In genomic region chr6:134890436-134890835, GRCm38 (mm10) we compare ENCODE assay signal across 23 mouse cellular contexts. TPM values are rescaled to one million over a fixed set of nuclear protein-coding genes. Genes with fewer than 3 reads are reported as not detected.
A peak's percentile ranks its signal among the peaks of the same experiment; 100 is the strongest.
DNase-seq lines count a peak whose midpoint lies in the region; ATAC-seq and TF ChIP-seq lines count a peak whose summit lies in the region.
"Had no signal": no experiment of that assay in that cellular context is flagged by ENCODE, and none has a peak within 500 bp of the region (broad histone marks: within the 10 kb centered on the region; RNA-seq: fewer than 3 reads in every experiment).

No protein-coding gene starts in this region.

- no peaks in the 10 kb centered on the region for H3K36me3 ChIP-seq in heart, adult 2 months (ENCODE audit: control insufficient read depth, insufficient read depth, low read length)
- no peaks in the 10 kb centered on the region for H3K36me3 ChIP-seq in midbrain, embryonic 11.5 days (ENCODE audit: control insufficient read depth, insufficient read depth, low read length)
- H3K36me3 ChIP-seq in midbrain, embryonic 15.5 days (replicated peaks) = no peaks in the 10 kb centered on the region
- H3K36me3 ChIP-seq: embryonic facial prominence, embryonic 15.5 days had no signal

- peak; percentile 17 for DNase-seq in cerebellum, adult 9-10 months
- no peak for DNase-seq in cerebellum, postnatal 10 days
- peak; percentile 74 for DNase-seq in heart, adult 11 months
- DNase-seq in heart, adult 2 months = no peak
- DNase-seq in midbrain, embryonic 11.5 days (ENCODE audit: low spot score, missing footprints) = peak; percentile 67
- DNase-seq: adrenal gland, adult 2 months; adrenal gland, postnatal 10 days; adrenal gland, postnatal 25 days; B cell, adult 2 months; cerebellum, adult 11 months; cerebellum, adult 18-20 months; cerebellum, adult 8-10 months; cerebellum, postnatal 14 days; cerebellum, postnatal 36 days; embryo, embryonic 11 days had no signal

- no peak for ATAC-seq in midbrain, embryonic 11.5 days (ENCODE audit: low FRiP score)
- ATAC-seq in midbrain, embryonic 15.5 days (replicated peaks) = no peak
- ATAC-seq: CD4-positive, CD25-positive, alpha-beta regulatory T cell, adult 4 months; forebrain, embryonic 14.5 days; forebrain, embryonic 16.5 days had no signal

- 83% methylated on average over 7 of the region's 7 CpGs for WGBS in heart, adult 2 months
- WGBS in midbrain, embryonic 11.5 days = 82% methylated on average over 7 of the region's 7 CpGs
- WGBS in midbrain, embryonic 15.5 days = 89% methylated on average over 7 of the region's 7 CpGs

- H3K79me2 ChIP-seq in heart, adult 2 months (replicated peaks; ENCODE audit: control insufficient read depth, insufficient read depth, low read length) = no peaks in the 10 kb centered on the region

- intact Hi-C loops in heart, adult 2 months (cut with DNase I) = no loop called here

- H3K27me3 ChIP-seq in heart, adult 2 months (ENCODE audit: control insufficient read depth, insufficient read depth, low read length) = no peaks in the 10 kb centered on the region
- no peaks in the 10 kb centered on the region for H3K27me3 ChIP-seq in midbrain, embryonic 11.5 days (ENCODE audit: control insufficient read depth, insufficient read depth, low read length)
- H3K27me3 ChIP-seq in midbrain, embryonic 15.5 days (replicated peaks) = no peaks in the 10 kb centered on the region
- H3K27me3 ChIP-seq: CH12.LX; embryonic facial prominence, embryonic 13.5 days; embryonic facial prominence, embryonic 15.5 days had no signal

- no peak overlapping the region for H3K9ac ChIP-seq in heart, adult 2 months (ENCODE audit: low read depth, low read length)
- no peak overlapping the region for H3K9ac ChIP-seq in midbrain, embryonic 11.5 days (ENCODE audit: low read length)
- no peak overlapping the region for H3K9ac ChIP-seq in midbrain, embryonic 15.5 days
- H3K9ac ChIP-seq: embryonic facial prominence, embryonic 13.5 days; embryonic facial prominence, embryonic 15.5 days had no signal

- TF ChIP-seq CTCF in heart, adult 2 months (IDR thresholded peaks at IDR 0.05) = no peak

- no peak overlapping the region for H3K27ac ChIP-seq in heart, adult 2 months
- H3K27ac ChIP-seq in midbrain, embryonic 11.5 days (ENCODE audit: low read depth, low read length) = no peak overlapping the region
- H3K27ac ChIP-seq in midbrain, embryonic 15.5 days = no peak overlapping the region
- H3K27ac ChIP-seq: embryonic facial prominence, embryonic 13.5 days; embryonic facial prominence, embryonic 15.5 days had no signal

- no peaks in the 10 kb centered on the region for H3K4me1 ChIP-seq in heart, adult 2 months (ENCODE audit: control insufficient read depth, insufficient read depth, low read length)
- H3K4me1 ChIP-seq in midbrain, embryonic 11.5 days (ENCODE audit: control insufficient read depth, insufficient read depth, low read length) = peaks cover 28% of the 10 kb centered on the region
- peaks cover 22% of the 10 kb centered on the region for H3K4me1 ChIP-seq in midbrain, embryonic 15.5 days

- H3K4me3 ChIP-seq in heart, adult 2 months = no peak overlapping the region
- no peak overlapping the region for H3K4me3 ChIP-seq in midbrain, embryonic 11.5 days (ENCODE audit: low read depth, low read length)
- no peak overlapping the region for H3K4me3 ChIP-seq in midbrain, embryonic 15.5 days
- H3K4me3 ChIP-seq: embryonic facial prominence, embryonic 13.5 days; embryonic facial prominence, embryonic 15.5 days; erythroblast, embryonic 14.5 days had no signal

- H3K4me2 ChIP-seq in midbrain, embryonic 11.5 days = no peak overlapping the region
- no peak overlapping the region for H3K4me2 ChIP-seq in midbrain, embryonic 15.5 days
- H3K4me2 ChIP-seq: embryonic facial prominence, embryonic 13.5 days; embryonic facial prominence, embryonic 15.5 days had no signal

- H3K9me3 ChIP-seq in midbrain, embryonic 11.5 days (ENCODE audit: control insufficient read depth, low read length) = no peaks in the 10 kb centered on the region
- no peaks in the 10 kb centered on the region for H3K9me3 ChIP-seq in midbrain, embryonic 15.5 days
- H3K9me3 ChIP-seq: embryonic facial prominence, embryonic 13.5 days; embryonic facial prominence, embryonic 15.5 days had no signal

- no peak for TF ChIP-seq POLR2A in heart, adult 2 months (IDR thresholded peaks at IDR 0.05; ENCODE audit: insufficient read depth, low read depth, low read length)

- no peak for TF ChIP-seq EP300 in heart, adult 2 months (IDR thresholded peaks at IDR 0.05; ENCODE audit: insufficient read depth, low read depth, low read length)

RNA-seq across cellular contexts. Expression of gene Gpr19, which starts 7.9 kb away (rescaled TPM):
- total RNA-seq in heart, adult 2 months (2021) = 1 to 10 TPM; 3.2 to 4.8 TPM
- polyA plus RNA-seq in heart, adult 2 months (2012; rRNA removed) = 4.4 and 6.1 TPM in 2 replicates
- 35.3 and 36.9 TPM in 2 replicates for polyA plus RNA-seq in midbrain, embryonic 11.5 days (2014; fragmentation: Nextera tagmentation; extraction: Ambion mirVana)
- polyA plus RNA-seq in midbrain, embryonic 15.5 days (2015; fragmentation: Nextera tagmentation; extraction: Ambion mirVana) = 40.1 and 44.0 TPM in 2 replicates

RNA-seq across cellular contexts. Expression of gene Cdkn1b, which starts 29.8 kb away (rescaled TPM):
- total RNA-seq in heart, adult 2 months (2021) = 10 to 100 TPM; 35.9 to 42.0 TPM
- 14.6 and 15.0 TPM in 2 replicates for polyA plus RNA-seq in heart, adult 2 months (2012; rRNA removed)
- polyA plus RNA-seq in midbrain, embryonic 11.5 days (2014; fragmentation: Nextera tagmentation; extraction: Ambion mirVana) = 27.8 and 28.0 TPM in 2 replicates
- polyA plus RNA-seq in midbrain, embryonic 15.5 days (2015; fragmentation: Nextera tagmentation; extraction: Ambion mirVana) = 24.4 and 25.3 TPM in 2 replicates

Comparison
In these comparisons a context has a peak if more than half of its experiments do, and no peak if none do; other contexts are left out.
1. DNase-seq: peak in cerebellum, adult 9-10 months (single experiment), heart, adult 11 months (single experiment) and midbrain, embryonic 11.5 days (single experiment); none in cerebellum, postnatal 10 days (0 of 2) and heart, adult 2 months (0 of 2).